Mouse (Mus musculus) thymus, adult 18-20 months (tissue): ENCODE data around the gene Taar2.

Experiments used
- DNase-seq, 2 experiments: peaks; one replicate each; pipeline ENCODE4 v3.0.0; 2022; ENCODE audit warnings: mixed read lengths in 2 of 2

Gene Taar2

DNA sequence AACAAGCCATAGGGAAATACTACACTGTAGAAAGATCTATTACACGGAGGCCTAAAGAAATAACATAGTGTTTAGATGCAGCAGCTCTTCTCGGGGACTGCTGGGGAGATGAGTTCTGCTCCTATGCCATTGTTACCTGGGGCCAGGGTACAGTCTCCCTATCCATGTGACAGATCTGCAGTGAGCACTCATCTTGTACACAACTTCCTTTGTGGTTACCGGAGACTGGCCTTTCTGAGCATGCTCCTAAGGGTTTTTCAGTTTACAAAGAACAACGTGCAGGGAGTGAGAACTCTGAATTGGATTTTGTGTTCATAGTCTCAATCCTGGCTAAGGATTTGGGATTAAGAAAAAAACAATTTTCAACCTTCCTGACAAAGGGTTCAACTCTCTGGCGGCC lies 48.0 kb downstream of the Taar2 start:
- no peak for DNase-seq
